Mouse (Mus musculus): ENCODE results near the gene Sparc. TPM values are rescaled to one million over a fixed set of nuclear protein-coding genes. Genes with fewer than 3 reads are reported as not detected.
"Not testable (repeated sequence)": the region's sequence is repeated elsewhere in the genome, so short reads cannot be mapped to it uniquely, and the experiment has no call there.

Gene Sparc
- total RNA-seq, 2 experiments from 2014 or later = 522 to 533 TPM

- DNase-seq (ENCODE audit: low spot score in 2 of 2) = peak in 1 of 2 experiments; percentile 83
Observed at GRCm38 (mm10) chr11:55444772-55445171, 21.8 kb upstream of the Sparc start.

DNA sequence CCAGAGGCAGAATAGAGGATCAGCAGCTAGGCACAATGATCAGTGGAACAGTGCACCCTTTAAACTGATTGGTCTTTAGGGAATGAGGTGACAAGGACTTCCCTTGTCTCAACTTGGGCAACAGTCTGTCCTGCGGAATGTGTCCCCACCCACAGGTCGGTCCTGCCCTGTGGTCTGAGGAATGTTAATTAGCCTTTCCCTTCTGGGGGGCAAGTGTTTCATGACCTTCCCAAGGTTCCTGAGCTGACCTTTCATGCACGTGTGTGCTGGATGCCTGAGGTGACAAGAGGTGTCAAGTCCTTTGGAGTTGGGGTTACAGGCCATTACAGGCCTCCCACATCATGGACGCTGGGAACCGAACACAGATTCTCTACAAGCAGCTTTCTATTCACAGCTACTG, 16.7 kb upstream of the Sparc start:
- no peak for DNase-seq (ENCODE audit: low spot score in 2 of 2)

- DNase-seq (ENCODE audit: low spot score in 2 of 2) = peak; percentile 52 to 85
Observed at GRCm38 (mm10) chr11:55438031-55438430, 15.0 kb upstream of the Sparc start.

- no peak for DNase-seq (ENCODE audit: low spot score in 2 of 2)
Observed at GRCm38 (mm10) chr11:55436089-55436488, 13.1 kb upstream of the Sparc start.

DNA sequence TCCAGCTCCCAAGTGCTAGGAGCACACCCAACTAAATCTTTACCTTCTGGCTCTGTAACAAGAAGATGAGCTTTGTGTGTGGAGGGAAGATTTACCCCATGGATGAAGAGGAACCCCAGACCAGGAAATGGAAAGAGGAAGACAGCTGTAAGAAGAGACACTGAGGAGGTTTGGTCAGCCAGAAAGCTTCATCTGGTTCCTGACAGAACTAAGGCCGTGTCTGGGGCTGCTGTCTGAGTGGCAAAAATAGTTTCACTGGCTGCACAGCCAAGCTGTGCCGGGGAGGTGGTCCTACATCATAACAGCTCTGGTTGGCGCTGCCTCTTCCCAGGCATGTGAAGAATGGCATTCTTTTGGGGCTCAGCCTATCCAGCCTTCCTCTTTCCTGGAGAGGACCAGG, 10.0 kb upstream of the Sparc start:
- DNase-seq (ENCODE audit: low spot score in 2 of 2) = no peak

GRCm38 (mm10) chr11:55429973-55430372, 7.0 kb upstream of the Sparc start:
- no peak for DNase-seq (ENCODE audit: low spot score in 2 of 2)

- peak in 1 of 2 experiments; percentile 24 for DNase-seq (ENCODE audit: low spot score in 2 of 2)
Observed at GRCm38 (mm10) chr11:55428186-55429012, 5.4 kb upstream of the Sparc start.

- DNase-seq (ENCODE audit: low spot score in 2 of 2) = no peak
Observed at GRCm38 (mm10) chr11:55424746-55425360, 1.9 kb upstream of the Sparc start.

DNA sequence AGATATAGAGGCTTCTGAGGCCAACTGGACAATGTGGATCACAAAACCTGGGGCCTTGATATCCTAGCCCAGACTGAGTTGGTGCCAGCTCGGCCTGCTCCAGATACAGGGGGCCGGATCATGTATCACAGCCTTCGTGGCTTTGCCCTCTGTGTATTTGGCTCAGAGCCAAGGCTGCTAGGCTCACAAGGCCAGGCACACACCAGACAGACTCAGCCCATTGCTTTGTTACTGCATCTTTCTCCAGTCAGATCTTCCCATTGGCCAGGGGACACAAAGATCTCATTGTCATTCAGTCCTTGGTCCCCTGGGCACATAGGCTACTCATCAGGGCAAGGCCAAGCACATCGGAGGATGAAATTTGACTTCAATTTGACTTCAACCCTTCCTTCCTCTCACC, 773 bp upstream of the Sparc start:
- no peak for DNase-seq (ENCODE audit: low spot score in 2 of 2)

- DNase-seq (ENCODE audit: low spot score in 2 of 2) = peak in 1 of 2 experiments; percentile 47
Observed at GRCm38 (mm10) chr11:55419678-55420307, 3.2 kb downstream of the Sparc start.

- DNase-seq (ENCODE audit: low spot score in 2 of 2) = peak; percentile 62 to 85
Observed at GRCm38 (mm10) chr11:55419296-55419677, 3.7 kb downstream of the Sparc start.

GRCm38 (mm10) chr11:55418704-55419061, 4.3 kb downstream of the Sparc start:
- no peak for DNase-seq (ENCODE audit: low spot score in 2 of 2)

GRCm38 (mm10) chr11:55417898-55418703, 4.9 kb downstream of the Sparc start:
- DNase-seq (ENCODE audit: low spot score in 2 of 2) = no peak

- DNase-seq (ENCODE audit: low spot score in 2 of 2) = no peak
Observed at GRCm38 (mm10) chr11:55416609-55417265, 6.2 kb downstream of the Sparc start.

- DNase-seq (ENCODE audit: low spot score in 2 of 2) = not testable (repeated sequence)
Observed at GRCm38 (mm10) chr11:55415731-55416130, 7.3 kb downstream of the Sparc start.

DNA sequence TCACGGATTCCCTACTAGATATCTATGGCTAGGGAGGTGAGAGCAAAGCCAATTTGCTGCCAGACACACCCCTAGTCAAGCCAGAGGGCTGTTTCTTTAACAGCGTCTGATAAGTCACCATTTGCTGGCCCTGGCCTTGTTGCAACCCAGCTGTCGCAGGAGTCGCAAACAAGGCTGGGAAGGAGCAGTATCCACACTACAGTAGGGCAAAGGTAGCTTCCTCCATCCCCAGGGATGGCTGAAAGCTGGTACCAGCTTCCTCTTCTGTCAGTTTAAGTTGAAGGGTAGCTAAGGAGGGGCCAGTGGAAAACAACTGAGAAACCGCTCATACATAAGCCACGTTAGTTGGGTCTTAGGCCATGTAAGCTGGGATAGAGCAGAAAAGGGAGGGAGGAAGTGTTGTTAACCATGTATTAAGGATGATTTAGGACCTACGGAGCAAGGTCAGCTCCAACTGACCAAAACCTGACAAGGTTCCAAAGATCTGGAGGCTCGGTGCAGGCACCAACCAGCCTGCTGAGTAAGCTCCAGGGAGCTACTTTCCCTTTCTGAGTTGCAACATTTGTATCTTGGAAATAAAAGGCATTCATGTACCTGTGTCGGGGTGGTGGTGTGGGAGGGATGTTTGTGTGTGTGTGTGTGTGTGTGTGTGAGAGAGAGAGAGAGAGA, 7.8 kb downstream of the Sparc start:
- DNase-seq (ENCODE audit: low spot score in 2 of 2) = no peak

DNA sequence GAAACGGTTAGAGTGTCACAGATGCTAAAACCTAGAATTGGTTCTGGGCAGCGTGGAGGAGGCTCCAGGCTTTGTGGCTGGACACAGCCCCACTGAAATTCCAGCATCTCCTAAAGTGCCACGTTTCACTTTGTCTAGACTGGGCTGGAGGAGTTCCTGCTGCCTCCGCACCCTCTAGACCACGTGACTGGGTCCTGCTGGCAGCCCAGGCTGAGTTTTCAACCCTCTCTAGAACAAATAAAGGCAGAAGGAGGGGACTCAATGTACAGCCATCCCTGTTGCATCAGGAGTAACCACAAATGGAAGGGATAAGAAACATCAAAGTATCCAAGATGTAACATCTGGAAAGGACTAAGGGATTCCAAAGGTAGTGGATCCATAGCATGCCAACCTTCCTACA, 8.7 kb downstream of the Sparc start:
- no peak for DNase-seq (ENCODE audit: low spot score in 2 of 2)

DNA sequence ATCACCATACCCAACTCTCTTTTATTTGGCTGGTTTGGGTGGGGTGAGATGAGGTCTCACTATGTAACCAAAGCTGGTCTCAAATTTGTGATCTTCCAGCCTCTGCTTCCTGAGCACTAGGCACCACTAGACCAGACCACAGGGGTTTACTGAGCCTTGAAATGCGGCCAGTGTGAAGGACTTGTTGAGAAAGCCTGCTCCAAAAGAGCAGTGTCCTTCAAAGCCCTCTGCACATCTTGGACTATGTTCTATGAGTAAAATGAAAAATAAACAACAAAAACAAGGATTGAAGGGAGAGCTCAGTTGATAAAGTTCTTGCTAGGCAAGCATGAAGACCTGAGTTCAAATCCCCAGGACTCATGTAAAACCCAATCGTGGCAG, 9.6 kb downstream of the Sparc start:
- no peak for DNase-seq (ENCODE audit: low spot score in 2 of 2)

DNA sequence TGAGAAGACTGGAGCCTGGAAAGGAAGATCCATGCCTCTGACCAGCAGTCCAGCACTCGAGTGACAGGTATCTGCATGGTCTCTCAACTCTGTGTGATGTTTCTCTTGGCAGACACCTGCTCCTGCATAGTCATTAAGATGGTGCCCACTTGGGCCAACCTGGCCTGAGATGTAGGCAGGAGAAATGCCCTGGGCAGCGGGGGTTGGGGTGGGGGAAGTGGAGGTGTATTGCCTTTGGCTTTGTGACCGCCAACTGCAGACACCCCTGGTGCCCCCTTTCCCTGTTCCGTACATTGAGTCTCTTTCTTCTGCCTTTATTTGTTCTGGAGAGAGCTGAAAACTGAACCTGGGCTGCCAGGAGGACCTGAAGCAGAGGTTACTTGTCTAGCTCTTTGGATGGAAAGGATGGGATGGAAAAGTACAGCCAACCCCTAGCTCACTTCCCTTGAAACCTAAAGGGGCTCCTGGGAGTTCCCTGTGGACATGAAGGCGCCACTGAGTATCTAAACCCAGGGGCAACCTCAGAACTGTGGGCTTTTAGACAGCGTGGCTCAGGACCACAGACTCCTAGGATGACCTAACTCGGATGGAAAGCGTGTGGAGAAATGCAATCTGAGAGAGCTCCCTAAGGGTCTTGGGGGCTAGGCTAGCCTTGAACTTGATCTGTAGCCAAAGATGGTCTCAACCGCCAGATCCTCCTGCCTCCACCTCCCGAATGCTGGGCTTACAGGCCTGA, 10.1 kb downstream of the Sparc start:
- no peak for DNase-seq (ENCODE audit: low spot score in 2 of 2)

DNA sequence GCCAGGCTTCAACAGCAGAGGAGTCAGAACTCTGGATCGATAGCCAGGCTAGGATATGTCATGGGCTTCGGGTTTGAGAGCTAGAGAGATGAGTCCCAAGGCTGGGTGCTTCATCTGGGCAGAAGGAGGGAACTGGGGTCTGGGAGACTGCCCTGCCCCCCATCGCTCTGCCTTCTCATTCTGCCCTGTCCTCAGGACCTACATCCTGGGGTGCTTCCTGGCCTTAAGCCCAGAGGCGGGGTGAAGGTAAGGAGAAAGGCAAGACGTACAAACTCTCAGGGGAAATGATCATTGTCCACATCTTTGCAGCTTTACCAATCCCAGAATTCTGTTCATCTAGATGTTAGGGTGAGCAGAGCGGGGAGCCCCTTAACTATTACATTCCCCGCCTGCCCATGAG, 10.9 kb downstream of the Sparc start:
- no peak for DNase-seq (ENCODE audit: low spot score in 2 of 2)
